Mouse (Mus musculus): ENCODE results near the gene Adam22. TPM values are rescaled to one million over a fixed set of nuclear protein-coding genes. Genes with fewer than 3 reads are reported as not detected.
"Not testable (repeated sequence)": the region's sequence is repeated elsewhere in the genome, so short reads cannot be mapped to it uniquely, and the experiment has no call there.

Gene Adam22
- total RNA-seq, 2 experiments from 2014 or later, result 214 to 226 TPM

GRCm38 (mm10) chr5:8073901-8074561 is 293.9 kb downstream of the Adam22 start:
- Histone ChIP-seq H3K27ac (no peak overlapping the region), H3K4me3 (no peak overlapping the region)
- no peak for DNase-seq (ENCODE audit: extremely low spot score in 1 of 2, low spot score in 2 of 2)
- intact Hi-C loops (cut with DNase I), result no loop called here
- no peak for TF ChIP-seq CTCF (IDR thresholded peaks at IDR 0.05)

DNA sequence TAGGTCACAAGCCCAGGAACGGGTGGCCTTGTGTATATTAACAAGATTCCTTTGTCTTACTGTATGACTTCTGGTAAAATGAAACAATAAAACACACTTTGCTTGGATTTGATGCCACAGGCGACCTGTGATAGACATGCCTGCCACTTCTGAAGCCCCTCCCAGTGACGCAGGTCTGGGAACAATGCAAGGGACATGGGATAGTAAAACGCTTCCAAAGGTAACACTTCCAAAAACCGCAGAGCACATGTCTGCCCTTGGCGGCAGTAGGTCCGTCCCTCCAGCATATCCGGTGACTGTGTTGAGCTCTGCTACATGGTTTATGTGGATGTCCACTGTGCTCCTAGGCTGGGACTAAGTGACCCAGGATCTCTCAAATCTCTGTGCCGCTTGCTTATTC is 294.6 kb downstream of the Adam22 start:
- Histone ChIP-seq H3K27ac (no peak overlapping the region), H3K4me3 (no peak overlapping the region)
- DNase-seq (ENCODE audit: extremely low spot score in 1 of 2, low spot score in 2 of 2), result no peak
- no peak for TF ChIP-seq CTCF (IDR thresholded peaks at IDR 0.05)
- intact Hi-C loops (cut with DNase I), result no loop called here

DNA sequence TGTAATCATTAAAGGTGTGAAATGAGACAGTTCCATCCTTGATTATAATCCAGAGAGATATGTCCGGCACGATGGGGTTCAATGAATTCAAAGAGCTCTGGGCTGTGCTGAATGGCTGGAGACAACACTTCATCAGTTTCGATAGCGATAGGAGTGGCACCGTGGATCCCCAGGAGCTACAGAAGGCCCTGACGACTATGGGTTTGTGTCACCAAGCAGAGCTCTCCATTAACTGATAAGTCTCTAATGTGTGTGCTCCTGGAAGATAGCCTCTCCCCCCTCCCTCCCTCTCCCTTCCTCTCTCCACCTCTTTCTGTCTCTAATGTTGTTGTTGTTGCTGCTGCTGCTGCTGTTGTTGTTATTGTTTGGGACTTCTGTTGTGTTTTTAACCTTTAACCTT is 304.8 kb downstream of the Adam22 start:
- DNase-seq (ENCODE audit: extremely low spot score in 1 of 2, low spot score in 2 of 2), result no peak
- H3K27ac ChIP-seq, result no peak overlapping the region
- no peak for TF ChIP-seq CTCF (IDR thresholded peaks at IDR 0.05)
- intact Hi-C loops (cut with DNase I), result no loop called here
- no peak overlapping the region for H3K4me3 ChIP-seq

GRCm38 (mm10) chr5:8062469-8062868 is 305.5 kb downstream of the Adam22 start:
- intact Hi-C loops (cut with DNase I), result no loop called here
- no peak overlapping the region for H3K27ac ChIP-seq
- DNase-seq (ENCODE audit: extremely low spot score in 1 of 2, low spot score in 2 of 2), result no peak
- no peak for TF ChIP-seq CTCF (IDR thresholded peaks at IDR 0.05)
- H3K4me3 ChIP-seq, result no peak overlapping the region

GRCm38 (mm10) chr5:8058056-8058455 is 309.9 kb downstream of the Adam22 start:
- H3K27ac ChIP-seq, result no peak overlapping the region
- DNase-seq (ENCODE audit: extremely low spot score in 1 of 2, low spot score in 2 of 2), result no peak
- TF ChIP-seq CTCF (IDR thresholded peaks at IDR 0.05), result no peak
- intact Hi-C loops (cut with DNase I), result no loop called here
- no peak overlapping the region for H3K4me3 ChIP-seq

DNA sequence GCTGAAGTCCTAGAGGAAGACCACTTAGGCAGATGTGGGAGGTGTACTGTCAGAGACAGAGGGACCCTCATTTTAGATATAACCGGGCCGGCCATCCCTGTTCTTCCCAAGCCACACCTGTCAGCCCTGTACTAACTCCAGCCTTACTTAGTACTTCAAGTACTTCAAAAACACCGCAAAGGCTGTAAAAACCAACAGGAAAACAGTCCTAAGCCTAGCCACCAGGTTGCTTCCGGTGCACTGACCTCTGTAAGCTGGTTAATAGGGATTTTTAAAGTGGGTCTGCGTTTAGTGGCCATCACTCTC is 311.0 kb downstream of the Adam22 start:
- H3K27ac ChIP-seq, result peak overlapping the region; percentile 99
- intact Hi-C loops (cut with DNase I), result no loop called here
- no peak for DNase-seq (ENCODE audit: extremely low spot score in 1 of 2, low spot score in 2 of 2)
- TF ChIP-seq CTCF (IDR thresholded peaks at IDR 0.05), result no peak
- H3K4me3 ChIP-seq, result peak overlapping the region; percentile 77

DNA sequence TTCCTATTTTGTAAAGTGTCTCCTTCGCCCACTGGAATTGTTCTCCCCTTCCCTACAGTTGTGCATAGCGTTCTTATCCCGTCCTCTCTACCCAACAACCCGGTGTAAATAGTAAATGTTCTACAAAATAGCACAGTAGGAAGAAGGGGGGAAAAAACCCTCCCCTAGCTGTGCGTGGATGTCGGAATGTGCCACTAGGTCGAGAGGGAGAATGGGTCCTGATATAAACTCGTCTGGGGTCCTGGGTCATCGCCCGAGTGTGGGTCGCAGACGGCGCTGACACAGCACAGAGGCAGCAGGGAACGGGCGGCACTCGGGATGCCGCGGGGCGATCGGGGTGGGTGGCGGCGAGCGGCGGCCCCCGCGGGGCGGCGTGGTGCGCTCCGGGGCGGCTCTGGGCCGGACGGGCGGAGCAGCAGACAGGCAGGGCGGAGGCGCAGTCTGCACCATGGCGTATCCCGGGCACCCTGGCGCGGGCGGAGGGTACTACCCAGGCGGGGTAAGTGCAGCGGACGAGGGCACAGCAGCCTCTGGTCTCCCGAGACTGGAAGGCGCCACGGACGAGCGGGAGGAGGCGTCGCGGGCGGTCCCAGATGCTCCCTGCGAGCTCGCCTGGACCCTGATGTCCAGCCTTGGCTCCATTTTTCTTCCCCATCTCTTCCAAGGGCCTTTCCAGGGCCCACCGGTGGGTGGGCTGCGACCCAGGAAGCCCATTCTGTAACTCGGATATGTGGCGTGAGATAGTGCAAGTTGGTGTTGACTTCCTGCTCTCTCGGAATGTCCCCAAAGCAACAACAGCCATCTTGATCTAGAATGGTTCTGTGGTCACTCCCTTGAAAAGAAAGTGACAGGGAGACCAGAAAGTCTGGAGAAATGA is 311.6 kb downstream of the Adam22 start:
- intact Hi-C loops (cut with DNase I), result loop anchor here (1.0 kb wide), 1 partner anchor 311 kb away; no protein-coding TSS in a partner anchor
- peak overlapping the region; percentile 77 for H3K4me3 ChIP-seq
- DNase-seq (ENCODE audit: extremely low spot score in 1 of 2, low spot score in 2 of 2), result peak; percentile 81 to 84
- H3K27ac ChIP-seq, result peak overlapping the region; percentile 99
- peak; percentile 47 for TF ChIP-seq CTCF (IDR thresholded peaks at IDR 0.05)

GRCm38 (mm10) chr5:8055721-8056129 is 312.2 kb downstream of the Adam22 start:
- DNase-seq (ENCODE audit: extremely low spot score in 1 of 2, low spot score in 2 of 2), result no peak
- H3K4me3 ChIP-seq, result peak overlapping the region; percentile 77
- H3K27ac ChIP-seq, result peak overlapping the region; percentile 99
- no peak for TF ChIP-seq CTCF (IDR thresholded peaks at IDR 0.05)
- intact Hi-C loops (cut with DNase I), result loop anchor here (1.0 kb wide), 1 partner anchor 312 kb away; no protein-coding TSS in a partner anchor

DNA sequence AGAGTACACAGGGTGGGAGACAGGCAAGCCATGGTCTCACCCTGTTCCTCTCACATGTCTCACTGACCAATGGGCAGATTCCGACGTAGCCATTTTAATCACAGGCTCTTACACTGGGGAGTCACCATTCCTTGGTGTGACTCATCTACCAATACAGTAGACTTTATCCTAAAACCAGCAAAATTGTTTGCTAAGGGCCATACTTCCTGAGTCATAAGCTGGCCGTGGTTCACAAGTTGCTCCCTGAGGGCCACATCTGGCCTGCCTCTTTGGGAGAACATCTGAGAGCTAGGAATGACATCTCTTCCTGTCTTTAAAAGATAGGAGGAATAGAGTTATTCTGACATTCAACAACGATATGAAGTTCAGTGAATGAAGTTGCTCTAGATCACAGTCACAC is 314.1 kb downstream of the Adam22 start:
- Histone ChIP-seq H3K4me3 (no peak overlapping the region), H3K27ac (no peak overlapping the region)
- DNase-seq (ENCODE audit: extremely low spot score in 1 of 2, low spot score in 2 of 2), result no peak
- no peak for TF ChIP-seq CTCF (IDR thresholded peaks at IDR 0.05)
- intact Hi-C loops (cut with DNase I), result no loop called here

DNA sequence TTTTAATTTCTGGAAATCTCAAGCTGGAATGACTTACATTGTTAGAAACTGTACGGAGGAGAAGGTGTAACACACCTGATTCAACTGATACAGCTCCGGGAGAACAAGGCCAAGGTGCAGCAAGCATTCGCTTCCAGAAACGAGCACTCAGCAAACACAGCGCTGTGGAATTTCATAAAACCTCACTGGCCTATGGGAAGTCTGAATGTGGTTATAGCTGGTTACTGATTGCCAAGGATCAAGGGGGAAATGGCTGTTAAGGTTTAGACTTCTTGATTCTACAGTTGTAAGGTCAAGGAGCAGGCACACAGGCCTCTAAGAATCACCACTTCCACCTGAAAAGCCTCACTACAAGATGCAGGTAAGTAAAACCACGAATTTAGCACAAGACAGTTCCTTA is 322.1 kb downstream of the Adam22 start, which contains the start of gene Sri:
TSS of gene Sri (plus strand) at position 224 of the 400 bp plus-strand sequence.
- no peak for TF ChIP-seq CTCF (IDR thresholded peaks at IDR 0.05)
- DNase-seq (ENCODE audit: extremely low spot score in 1 of 2, low spot score in 2 of 2), result no peak
- Histone ChIP-seq H3K27ac (no peak within 1 kb of the TSS), H3K4me3 (no peak within 1 kb of the TSS)
- intact Hi-C loops (cut with DNase I), result no loop called here

DNA sequence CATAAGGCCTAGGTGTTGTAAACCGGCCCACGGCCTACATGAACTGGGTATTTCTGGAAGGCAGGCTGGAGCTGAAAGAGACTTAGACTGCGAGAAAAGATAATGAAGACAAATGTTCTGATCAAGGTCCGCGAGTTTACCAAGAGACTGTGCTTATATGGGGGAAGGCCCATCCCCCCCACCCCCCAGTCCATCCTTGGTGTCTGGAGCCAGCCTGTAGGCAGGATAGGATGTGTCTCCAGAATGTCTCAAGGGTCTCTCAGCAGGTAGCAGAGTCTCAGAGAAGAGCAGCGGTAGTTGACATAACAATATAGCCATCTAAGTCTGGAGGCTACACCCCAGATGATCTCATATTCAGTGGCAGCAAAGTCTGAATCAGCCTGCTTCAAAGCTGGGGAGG is 333.4 kb downstream of the Adam22 start:
- DNase-seq (ENCODE audit: extremely low spot score in 1 of 2, low spot score in 2 of 2); H3K4me3 ChIP-seq; intact Hi-C loops (cut with DNase I); H3K27ac ChIP-seq: not testable (repeated sequence)

Small RNA genes lying within 50 kb of the gene (microRNA-seq; reads per million reads assigned to microRNA genes)
- 0 reads per million in 2 experiments for gene Gm24196

Other genes with a start within 250 kb of the Adam22 start
- 1 to 10 TPM; 2.2 to 2.4 TPM for gene Dbf4, start 54.6 kb upstream of the Adam22 start, total RNA-seq (2021)
- gene Slc25a40, start 54.7 kb upstream of the Adam22 start, total RNA-seq (2021), result 10 to 100 TPM; 12.8 to 13.4 TPM